Mouse (Mus musculus): ENCODE results near the gene Pla2g4b.

The Pla2g4b gene

GRCm38 (mm10) chr2:120065243-120065642 is 32.0 kb downstream of the Pla2g4b start:
- DNase-seq = no peak

GRCm38 (mm10) chr2:120066224-120066623 is 33.0 kb downstream of the Pla2g4b start:
- no peak for DNase-seq

GRCm38 (mm10) chr2:120068555-120069465 is 35.6 kb downstream of the Pla2g4b start:
- DNase-seq = peak; percentile 54 to 70

- no peak for DNase-seq
These were observed 36.3 kb downstream of the Pla2g4b start for GRCm38 (mm10) chr2:120069466-120069990.

GRCm38 (mm10) chr2:120074096-120074495 is 40.9 kb downstream of the Pla2g4b start:
- DNase-seq = no peak

- peak; percentile 72 to 82 for DNase-seq
These were observed 43.0 kb downstream of the Pla2g4b start for GRCm38 (mm10) chr2:120076076-120076705.

GRCm38 (mm10) chr2:120082416-120082815 is 49.2 kb downstream of the Pla2g4b start:
- DNase-seq = no peak

GRCm38 (mm10) chr2:120084593-120085361 is 51.6 kb downstream of the Pla2g4b start:
- DNase-seq = peak; percentile 64 to 73

GRCm38 (mm10) chr2:120086038-120086437 is 52.8 kb downstream of the Pla2g4b start:
- DNase-seq = no peak

- no peak for DNase-seq
These were observed 54.2 kb downstream of the Pla2g4b start for GRCm38 (mm10) chr2:120087391-120087790.

GRCm38 (mm10) chr2:120087897-120088296 is 54.7 kb downstream of the Pla2g4b start:
- no peak for DNase-seq

GRCm38 (mm10) chr2:120090979-120091378 is 57.8 kb downstream of the Pla2g4b start:
- no peak for DNase-seq

Measured in kidney, postnatal 4 days (tissue).